Mouse (Mus musculus) forebrain, embryonic 12.5 days (tissue): ENCODE results near the gene Pepd. TPM values are rescaled to one million over a fixed set of nuclear protein-coding genes. Genes with fewer than 3 reads are reported as not detected.

Experiments used
- ATAC-seq: fragments of 200-750 bp; cut with Nextera tagmentation; 2 replicates; pipeline ENCODE4 v1.8.0; 2017; ENCODE audit warnings: moderate TSS enrichment; ENCODE audit not compliant: low FRiP score
- H3K27ac ChIP-seq: fragments of 300-500 bp; sonication (generic); 2 replicates; pipeline ENCODE4 v1.5.1; 2016; ENCODE audit warnings: mild to moderate bottlenecking
- H3K27me3 ChIP-seq: fragments of 300-500 bp; sonication (generic); 2 replicates; pipeline ENCODE4 v1.6.1; 2016; ENCODE audit warnings: mild to moderate bottlenecking
- H3K36me3 ChIP-seq: fragments of 300-500 bp; sonication (generic); replicated peaks from 2 replicates; pipeline ENCODE4 v1.6.1; 2016; ENCODE audit warnings: mild to moderate bottlenecking
- H3K4me1 ChIP-seq: fragments of 300-500 bp; sonication (generic); 2 replicates; pipeline ENCODE4 v1.6.1; 2016
- H3K4me2 ChIP-seq: fragments of 300-500 bp; sonication (generic); 2 replicates; pipeline ENCODE4 v1.6.1; 2016; ENCODE audit warnings: mild to moderate bottlenecking, moderate library complexity
- H3K4me3 ChIP-seq: fragments of 300-500 bp; sonication (generic); replicated peaks from 2 replicates; pipeline ENCODE4 v1.5.1; 2016; ENCODE audit warnings: mild to moderate bottlenecking
- H3K9ac ChIP-seq: fragments of 300-500 bp; sonication (generic); 2 replicates; pipeline ENCODE4 v1.6.1; 2016; ENCODE audit warnings: mild to moderate bottlenecking
- H3K9me3 ChIP-seq: fragments of 300-500 bp; sonication (generic); 2 replicates; pipeline ENCODE4 v1.6.1; 2016
- WGBS: fragments of 180-500 bp; shearing (Covaris S2); methylation state at CpG from one replicate; pipeline ENCODE4 v1.1.7; 2016; 5-methylcytosine and 5-hydroxymethylcytosine counted together
- polyA plus RNA-seq: library from polyadenylated mRNA; unstranded; fragments of >200 nt; fragmentation: Nextera tagmentation; extraction: Ambion mirVana; gene quantifications from 2 replicates; pipeline ENCODE4 v1.2.1, GENCODE M21; 2016

Gene Pepd
- polyA plus RNA-seq, 1 experiment from 2014 or later: 58.6 TPM

- no peak for ATAC-seq
- H3K4me2 ChIP-seq: peak overlapping the region; percentile 93
- WGBS: 60% methylated on average over 2 of the region's 2 CpGs
- peak overlapping the region; percentile 98 for H3K4me3 ChIP-seq
- peaks cover 9% of the 10 kb centered on the region for H3K36me3 ChIP-seq
- peaks cover 25% of the 10 kb centered on the region for H3K4me1 ChIP-seq
- H3K9me3 ChIP-seq: no peaks in the 10 kb centered on the region
- peak overlapping the region; percentile 98 for H3K9ac ChIP-seq
- no peaks in the 10 kb centered on the region for H3K27me3 ChIP-seq
- no peak overlapping the region for H3K27ac ChIP-seq
Observed at GRCm38 (mm10) chr7:35054977-35055618, 142.9 kb downstream of the Pepd start.

- H3K27ac ChIP-seq: peak overlapping the region; percentile 89
- peak; percentile 89 for ATAC-seq
- H3K9me3 ChIP-seq: no peaks in the 10 kb centered on the region
- under 1% methylated on average over 77 of the region's 77 CpGs for WGBS
- peak overlapping the region; percentile 93 for H3K4me2 ChIP-seq
- peak overlapping the region; percentile 98 for H3K4me3 ChIP-seq
- peaks cover 25% of the 10 kb centered on the region for H3K4me1 ChIP-seq
- H3K36me3 ChIP-seq: peaks cover 1% of the 10 kb centered on the region; the same call in 1 of the 2 replicates
- no peaks in the 10 kb centered on the region for H3K27me3 ChIP-seq
- peak overlapping the region; percentile 98 for H3K9ac ChIP-seq
Observed at GRCm38 (mm10) chr7:35055619-35056435, 143.6 kb downstream of the Pepd start.

- peak within 1 kb of the TSS; percentile 93 for H3K4me2 ChIP-seq
- H3K27ac ChIP-seq: peak within 1 kb of the TSS; percentile 89
- WGBS: under 1% methylated on average over 53 of the region's 53 CpGs
- peak within 1 kb of the TSS; percentile 98 for H3K4me3 ChIP-seq
- peak within 1 kb of the TSS; percentile 98 for H3K9ac ChIP-seq
- no peaks in the 10 kb centered on the region for H3K36me3 ChIP-seq
- H3K9me3 ChIP-seq: no peaks in the 10 kb centered on the region
- H3K27me3 ChIP-seq: no peaks in the 10 kb centered on the region
- ATAC-seq: peak; percentile 99
- H3K4me1 ChIP-seq: peaks cover 25% of the 10 kb centered on the region
Observed at GRCm38 (mm10) chr7:35056436-35056864, 144.3 kb downstream of the Pepd start, which contains the start of gene Cebpg. Gene Cebpg (minus strand): TSS chr7:35056573.

GRCm38 (mm10) chr7:35056999-35057398, 144.8 kb downstream of the Pepd start:
- H3K9me3 ChIP-seq: no peaks in the 10 kb centered on the region
- H3K9ac ChIP-seq: peak overlapping the region; percentile 98
- WGBS: 21% methylated on average over 10 of the region's 10 CpGs
- no peaks in the 10 kb centered on the region for H3K27me3 ChIP-seq
- peak overlapping the region; percentile 98 for H3K4me3 ChIP-seq
- H3K36me3 ChIP-seq: no peaks in the 10 kb centered on the region
- peaks cover 25% of the 10 kb centered on the region for H3K4me1 ChIP-seq
- no peak for ATAC-seq
- H3K4me2 ChIP-seq: peak overlapping the region; percentile 93
- 0 out of 2 replicates have a peak overlapping the region, but pooled peaks have one; percentile 31 for H3K27ac ChIP-seq

GRCm38 (mm10) chr7:35057569-35057968, 145.4 kb downstream of the Pepd start:
- Histone ChIP-seq H3K4me1 (peaks cover 25% of the 10 kb centered on the region), H3K36me3 (no peaks in the 10 kb centered on the region), H3K9ac (no peak overlapping the region), H3K4me2 (no peak overlapping the region), H3K9me3 (no peaks in the 10 kb centered on the region), H3K4me3 (no peak overlapping the region), H3K27me3 (no peaks in the 10 kb centered on the region), H3K27ac (no peak overlapping the region)
- ATAC-seq: no peak
- WGBS: 88% methylated on average over 4 of the region's 4 CpGs

- no peak for ATAC-seq
- no peak overlapping the region for H3K9ac ChIP-seq
- no peaks in the 10 kb centered on the region for H3K9me3 ChIP-seq
- no peaks in the 10 kb centered on the region for H3K36me3 ChIP-seq
- 82% methylated on average over 1 of the region's 1 CpGs for WGBS
- peaks cover 25% of the 10 kb centered on the region for H3K4me1 ChIP-seq
- H3K27ac ChIP-seq: no peak overlapping the region
- no peaks in the 10 kb centered on the region for H3K27me3 ChIP-seq
- no peak overlapping the region for H3K4me2 ChIP-seq
- no peak overlapping the region for H3K4me3 ChIP-seq
Observed at GRCm38 (mm10) chr7:35058329-35058728, 146.2 kb downstream of the Pepd start.

- Histone ChIP-seq H3K4me2 (no peak overlapping the region), H3K4me1 (peaks cover 17% of the 10 kb centered on the region), H3K9ac (no peak overlapping the region)
Observed at GRCm38 (mm10) chr7:35059467-35059866, 147.3 kb downstream of the Pepd start.

GRCm38 (mm10) chr7:35064286-35065258, 152.4 kb downstream of the Pepd start:
- Histone ChIP-seq H3K27ac (no peak overlapping the region), H3K36me3 (no peaks in the 10 kb centered on the region), H3K9me3 (no peaks in the 10 kb centered on the region), H3K4me3 (no peak overlapping the region), H3K27me3 (no peaks in the 10 kb centered on the region; the same call in 1 of the 2 replicates), H3K4me2 (no peak overlapping the region), H3K4me1 (no peaks in the 10 kb centered on the region; the same call in 1 of the 2 replicates), H3K9ac (no peak overlapping the region)
- WGBS: 77% methylated on average over 14 of the region's 14 CpGs
- ATAC-seq: no peak

More at GRCm38 (mm10) chr7:35059467-35059866, 147.3 kb downstream of the Pepd start:
- no peak overlapping the region for H3K4me3 ChIP-seq
- no peak for ATAC-seq
- H3K27ac ChIP-seq: no peak overlapping the region
- no peaks in the 10 kb centered on the region for H3K36me3 ChIP-seq
- 72% methylated on average over 5 of the region's 5 CpGs for WGBS
- no peaks in the 10 kb centered on the region for H3K27me3 ChIP-seq
- no peaks in the 10 kb centered on the region for H3K9me3 ChIP-seq

GRCm38 (mm10) chr7:35065958-35066357, 153.8 kb downstream of the Pepd start:
- Histone ChIP-seq H3K9me3 (no peaks in the 10 kb centered on the region), H3K4me3 (no peak overlapping the region), H3K27me3 (no peaks in the 10 kb centered on the region; the same call in 1 of the 2 replicates), H3K9ac (no peak overlapping the region), H3K36me3 (no peaks in the 10 kb centered on the region), H3K27ac (no peak overlapping the region), H3K4me2 (no peak overlapping the region), H3K4me1 (no peaks in the 10 kb centered on the region; the same call in 1 of the 2 replicates)
- no peak for ATAC-seq
- WGBS: 94% methylated on average over 3 of the region's 3 CpGs

GRCm38 (mm10) chr7:35066640-35067212, 154.5 kb downstream of the Pepd start:
- Histone ChIP-seq H3K4me1 (no peaks in the 10 kb centered on the region; the same call in 1 of the 2 replicates), H3K9ac (no peak overlapping the region), H3K4me3 (no peak overlapping the region), H3K9me3 (no peaks in the 10 kb centered on the region), H3K27ac (no peak overlapping the region), H3K4me2 (no peak overlapping the region), H3K27me3 (no peaks in the 10 kb centered on the region; the same call in 1 of the 2 replicates), H3K36me3 (no peaks in the 10 kb centered on the region)
- ATAC-seq: no peak
- 67% methylated on average over 8 of the region's 8 CpGs for WGBS

GRCm38 (mm10) chr7:35076645-35077044, 164.5 kb downstream of the Pepd start:
- 0 out of 2 replicates have a peak, but pooled peaks cover 7% of the 10 kb centered on the region for H3K4me1 ChIP-seq
- H3K36me3 ChIP-seq: no peaks in the 10 kb centered on the region
- no peak overlapping the region for H3K4me2 ChIP-seq
- H3K9me3 ChIP-seq: no peaks in the 10 kb centered on the region
- WGBS: 32% methylated on average over 5 of the region's 5 CpGs
- H3K27ac ChIP-seq: no peak overlapping the region
- ATAC-seq: no peak
- no peak overlapping the region for H3K9ac ChIP-seq
- no peak overlapping the region for H3K4me3 ChIP-seq
- H3K27me3 ChIP-seq: no peaks in the 10 kb centered on the region
